Mouse (Mus musculus): ENCODE results near the gene Sapcd2.

Gene Sapcd2

GRCm38 (mm10) chr2:25371764-25372643, at the start of gene Sapcd2:
Sapcd2 (plus strand) TSS chr2:25372321.
- DNase-seq (ENCODE audit: low read depth): peak; percentile 94

GRCm38 (mm10) chr2:25326036-25326435, 46.1 kb upstream of the Sapcd2 start:
- DNase-seq (ENCODE audit: low read depth): no peak

- DNase-seq (ENCODE audit: low read depth): peak; percentile 79
Measured at GRCm38 (mm10) chr2:25328440-25328839, 43.7 kb upstream of the Sapcd2 start.

GRCm38 (mm10) chr2:25331470-25331869, 40.7 kb upstream of the Sapcd2 start:
- DNase-seq (ENCODE audit: low read depth): peak; percentile 76

GRCm38 (mm10) chr2:25332286-25333160, 39.6 kb upstream of the Sapcd2 start, which contains the start of gene Man1b1:
Man1b1 (plus strand) TSS chr2:25332338.
- peak; percentile 99 for DNase-seq (ENCODE audit: low read depth)

- DNase-seq (ENCODE audit: low read depth): no peak
Measured at GRCm38 (mm10) chr2:25333569-25333968, 38.6 kb upstream of the Sapcd2 start.

- no peak for DNase-seq (ENCODE audit: low read depth)
Measured at GRCm38 (mm10) chr2:25338303-25338702, 33.8 kb upstream of the Sapcd2 start.

- DNase-seq (ENCODE audit: low read depth): no peak
Measured at GRCm38 (mm10) chr2:25348162-25348561, 24.0 kb upstream of the Sapcd2 start.

GRCm38 (mm10) chr2:25349499-25349898, 22.6 kb upstream of the Sapcd2 start:
- no peak for DNase-seq (ENCODE audit: low read depth)

GRCm38 (mm10) chr2:25350701-25351100, 21.4 kb upstream of the Sapcd2 start:
- no peak for DNase-seq (ENCODE audit: low read depth)

GRCm38 (mm10) chr2:25354211-25354610, 17.9 kb upstream of the Sapcd2 start:
- DNase-seq (ENCODE audit: low read depth): no peak

GRCm38 (mm10) chr2:25355419-25356066, 16.6 kb upstream of the Sapcd2 start:
- no peak for DNase-seq (ENCODE audit: low read depth)

- peak; percentile 86 for DNase-seq (ENCODE audit: low read depth)
Measured at GRCm38 (mm10) chr2:25356208-25357079, 15.7 kb upstream of the Sapcd2 start, which contains the start of gene Dpp7. Dpp7 (minus strand) TSS chr2:25356359.

- DNase-seq (ENCODE audit: low read depth): no peak
Measured at GRCm38 (mm10) chr2:25359848-25360247, 12.3 kb upstream of the Sapcd2 start.

- DNase-seq (ENCODE audit: low read depth): peak; percentile 24
Measured at GRCm38 (mm10) chr2:25363478-25364178, 8.5 kb upstream of the Sapcd2 start.

- no peak for DNase-seq (ENCODE audit: low read depth)
Measured at GRCm38 (mm10) chr2:25364313-25364712, 7.8 kb upstream of the Sapcd2 start.

- DNase-seq (ENCODE audit: low read depth): no peak
Measured at GRCm38 (mm10) chr2:25364761-25365090, 7.4 kb upstream of the Sapcd2 start.

- peak; percentile 89 for DNase-seq (ENCODE audit: low read depth)
Measured at GRCm38 (mm10) chr2:25365091-25365761, 6.9 kb upstream of the Sapcd2 start, which contains the start of gene Uap1l1. Uap1l1 (minus strand) TSS chr2:25365682.

- no peak for DNase-seq (ENCODE audit: low read depth)
Measured at GRCm38 (mm10) chr2:25369996-25370395, 2.1 kb upstream of the Sapcd2 start.
